Mouse (Mus musculus) thymus, adult 2 months (tissue): ENCODE measurements around the gene Alas2. TPM values are rescaled to one million over a fixed set of nuclear protein-coding genes. Genes with fewer than 3 reads are reported as not detected.

Experiments used
- DNase-seq: peaks from one replicate; pipeline ENCODE4 v3.0.0; 2021
- H3K27ac ChIP-seq: fragments of 200-500 bp; 2 replicates; pipeline ENCODE4 v1.5.1; 2012; ENCODE audit warnings: low read length, control low read depth; ENCODE audit not compliant: control insufficient read depth, insufficient read depth
- H3K27me3 ChIP-seq: fragments of 200-500 bp; 2 replicates; pipeline ENCODE4 v1.6.1; 2012; ENCODE audit warnings: mild to moderate bottlenecking, low read length, moderate library complexity, mixed read lengths; ENCODE audit not compliant: control insufficient read depth, insufficient read depth
- H3K36me3 ChIP-seq: fragments of 200-500 bp; 2 replicates; pipeline ENCODE4 v1.6.1; 2012; ENCODE audit warnings: mild to moderate bottlenecking, low read length, moderate library complexity; ENCODE audit not compliant: control insufficient read depth, insufficient read depth
- H3K4me1 ChIP-seq: fragments of 200-500 bp; replicated peaks from 2 replicates; pipeline ENCODE4 v1.6.1; 2012; ENCODE audit warnings: low read length; ENCODE audit not compliant: control insufficient read depth, insufficient read depth
- H3K4me3 ChIP-seq: fragments of 200-500 bp; 2 replicates; pipeline ENCODE4 v1.5.1; 2012; ENCODE audit warnings: mild to moderate bottlenecking, low read length, control low read depth, moderate library complexity; ENCODE audit not compliant: control insufficient read depth, insufficient read depth
- CTCF ChIP-seq: fragments of 200-500 bp; IDR thresholded peaks from 2 replicates; pipeline ENCODE4 v1.5.1; 2012; ENCODE audit warnings: mild to moderate bottlenecking, control low read depth, low read length, moderate library complexity, borderline replicate concordance; ENCODE audit not compliant: control insufficient read depth, poor library complexity, insufficient read depth; ENCODE audit errors: extremely low read depth
- POLR2A ChIP-seq: fragments of 200-500 bp; IDR thresholded peaks from 2 replicates; pipeline ENCODE4 v1.6.1; 2012; ENCODE audit warnings: mild to moderate bottlenecking, low read length, control low read depth, moderate library complexity; ENCODE audit not compliant: control insufficient read depth, poor library complexity, insufficient read depth; ENCODE audit errors: extremely low read depth
- WGBS: fragments of 180-500 bp; shearing (Covaris S2); methylation state at CpG from one replicate; pipeline ENCODE4 v1.1.7; 2018; 5-methylcytosine and 5-hydroxymethylcytosine counted together
- polyA plus RNA-seq: library from polyadenylated mRNA; depleted of rRNA; stranded (reverse); fragments of >200 nt; gene quantifications from 2 replicates; pipeline ENCODE4 v1.2.3, GENCODE M21; 2012

Alas2 gene
- polyA plus RNA-seq, 1 experiment = 11.5 TPM

DNA sequence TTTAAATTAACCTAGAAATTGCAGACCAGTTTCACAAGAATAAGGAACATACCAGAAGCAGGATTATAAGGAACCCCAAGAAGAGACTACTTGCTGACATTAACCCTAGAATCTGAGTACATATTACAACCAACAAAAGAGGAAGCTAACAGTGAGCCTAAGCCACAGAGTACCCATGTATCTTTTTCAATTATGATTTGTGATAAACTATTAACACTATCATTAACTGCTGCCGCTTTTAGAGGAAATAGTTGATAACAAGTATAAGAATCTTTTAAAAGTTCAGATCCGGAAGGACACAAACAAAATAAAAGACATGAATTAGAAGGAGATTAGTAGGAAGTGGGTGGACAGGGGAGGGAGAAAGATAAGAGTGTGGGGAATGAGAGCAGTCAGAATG lies 7.1 kb upstream of the Alas2 start:
- Histone ChIP-seq H3K36me3 (no peaks in the 10 kb centered on the region), H3K4me1 (no peaks in the 10 kb centered on the region), H3K27ac (no peak overlapping the region), H3K27me3 (no peaks in the 10 kb centered on the region), H3K4me3 (no peak overlapping the region)
- TF ChIP-seq CTCF (no peak), POLR2A (no peak)
- no peak for DNase-seq
- WGBS = 84% methylated on average over 2 of the region's 2 CpGs

GRCm38 (mm10) chrX:150541684-150542083 lies 5.5 kb upstream of the Alas2 start:
- no peaks in the 10 kb centered on the region for H3K36me3 ChIP-seq
- DNase-seq = no peak
- H3K27ac ChIP-seq = no peak overlapping the region
- H3K27me3 ChIP-seq = no peaks in the 10 kb centered on the region
- no peak overlapping the region for H3K4me3 ChIP-seq
- H3K4me1 ChIP-seq = no peaks in the 10 kb centered on the region
- TF ChIP-seq CTCF (no peak), POLR2A (no peak)

DNA sequence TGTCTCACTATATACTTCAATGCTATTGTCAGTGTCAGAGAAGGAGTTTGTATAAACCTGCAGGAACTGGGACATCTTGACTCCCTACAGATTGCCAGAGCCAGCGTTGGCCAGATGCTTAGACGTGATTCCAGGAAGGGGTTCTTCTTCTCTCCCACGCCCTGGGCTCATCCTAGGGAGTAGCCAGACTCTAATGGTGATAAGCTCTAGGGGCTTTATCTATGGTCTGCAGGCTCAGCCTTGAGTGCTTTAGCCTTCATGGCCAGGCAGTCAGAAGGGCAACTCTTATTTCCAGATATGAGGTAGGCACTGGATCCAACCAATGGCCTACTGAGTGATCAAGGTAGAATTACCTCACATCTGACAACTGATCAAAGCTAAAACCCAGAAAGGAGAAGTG lies 2.5 kb downstream of the Alas2 start:
- TF ChIP-seq CTCF = no peak
- no peak for TF ChIP-seq POLR2A
- Histone ChIP-seq H3K4me3 (no peak overlapping the region), H3K27me3 (no peaks in the 10 kb centered on the region), H3K4me1 (no peaks in the 10 kb centered on the region), H3K36me3 (no peaks in the 10 kb centered on the region), H3K27ac (no peak overlapping the region)
- DNase-seq = no peak
- WGBS = 100% methylated on average over 3 of the region's 3 CpGs

- WGBS = 96% methylated on average over 2 of the region's 2 CpGs
These were observed 4.8 kb downstream of the Alas2 start for GRCm38 (mm10) chrX:150551986-150552385.

GRCm38 (mm10) chrX:150554032-150554431 lies 6.9 kb downstream of the Alas2 start:
- WGBS = 88% methylated on average over 3 of the region's 3 CpGs
- Histone ChIP-seq H3K36me3 (no peaks in the 10 kb centered on the region), H3K27ac (no peak overlapping the region), H3K4me3 (no peak overlapping the region), H3K27me3 (no peaks in the 10 kb centered on the region), H3K4me1 (no peaks in the 10 kb centered on the region)
- no peak for TF ChIP-seq POLR2A
- TF ChIP-seq CTCF = no peak
- no peak for DNase-seq

More at GRCm38 (mm10) chrX:150551986-150552385, 4.8 kb downstream of the Alas2 start:
- no peaks in the 10 kb centered on the region for H3K4me1 ChIP-seq
- TF ChIP-seq POLR2A = no peak
- no peak for TF ChIP-seq CTCF
- no peak overlapping the region for H3K27ac ChIP-seq
- H3K27me3 ChIP-seq = no peaks in the 10 kb centered on the region
- no peaks in the 10 kb centered on the region for H3K36me3 ChIP-seq
- H3K4me3 ChIP-seq = no peak overlapping the region
- no peak for DNase-seq

- Histone ChIP-seq H3K27me3 (no peaks in the 10 kb centered on the region), H3K4me3 (no peak overlapping the region), H3K27ac (no peak overlapping the region), H3K4me1 (no peaks in the 10 kb centered on the region), H3K36me3 (no peaks in the 10 kb centered on the region)
- no peak for DNase-seq
- WGBS = 97% methylated on average over 12 of the region's 12 CpGs
- TF ChIP-seq POLR2A (no peak), CTCF (no peak)
These were observed 17.6 kb downstream of the Alas2 start for GRCm38 (mm10) chrX:150564644-150565357.

DNA sequence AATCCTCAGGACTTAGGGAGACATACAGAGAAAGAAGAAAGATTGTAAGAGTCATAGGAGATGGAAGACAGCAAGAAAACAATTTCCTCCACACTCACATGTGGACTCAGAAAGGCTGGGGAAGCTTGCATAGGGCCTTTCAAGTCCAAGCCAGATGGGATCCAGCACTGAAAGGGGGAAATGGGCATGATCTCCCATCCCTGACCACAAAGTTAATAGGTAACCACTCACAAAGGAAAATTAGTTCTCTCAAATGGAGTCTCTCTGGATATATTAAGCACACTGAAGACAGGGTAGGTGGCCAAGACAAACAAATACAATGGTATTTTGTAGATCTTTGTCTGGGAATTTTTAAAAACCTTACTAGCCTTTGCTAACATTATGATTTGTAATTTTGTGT lies 34.7 kb downstream of the Alas2 start:
- 0 out of 2 replicates have a peak, but pooled peaks cover 5% of the 10 kb centered on the region for H3K36me3 ChIP-seq
- H3K27me3 ChIP-seq = no peaks in the 10 kb centered on the region
- DNase-seq = no peak

More for the DNA sequence above, 34.7 kb downstream of the Alas2 start:
- Histone ChIP-seq H3K4me3 (no peak overlapping the region), H3K27ac (no peak overlapping the region), H3K4me1 (no peaks in the 10 kb centered on the region)
- TF ChIP-seq POLR2A (no peak), CTCF (no peak)
